Comparison of ENCODE assay signal across 9 mouse cellular contexts in the genomic region with DNA sequence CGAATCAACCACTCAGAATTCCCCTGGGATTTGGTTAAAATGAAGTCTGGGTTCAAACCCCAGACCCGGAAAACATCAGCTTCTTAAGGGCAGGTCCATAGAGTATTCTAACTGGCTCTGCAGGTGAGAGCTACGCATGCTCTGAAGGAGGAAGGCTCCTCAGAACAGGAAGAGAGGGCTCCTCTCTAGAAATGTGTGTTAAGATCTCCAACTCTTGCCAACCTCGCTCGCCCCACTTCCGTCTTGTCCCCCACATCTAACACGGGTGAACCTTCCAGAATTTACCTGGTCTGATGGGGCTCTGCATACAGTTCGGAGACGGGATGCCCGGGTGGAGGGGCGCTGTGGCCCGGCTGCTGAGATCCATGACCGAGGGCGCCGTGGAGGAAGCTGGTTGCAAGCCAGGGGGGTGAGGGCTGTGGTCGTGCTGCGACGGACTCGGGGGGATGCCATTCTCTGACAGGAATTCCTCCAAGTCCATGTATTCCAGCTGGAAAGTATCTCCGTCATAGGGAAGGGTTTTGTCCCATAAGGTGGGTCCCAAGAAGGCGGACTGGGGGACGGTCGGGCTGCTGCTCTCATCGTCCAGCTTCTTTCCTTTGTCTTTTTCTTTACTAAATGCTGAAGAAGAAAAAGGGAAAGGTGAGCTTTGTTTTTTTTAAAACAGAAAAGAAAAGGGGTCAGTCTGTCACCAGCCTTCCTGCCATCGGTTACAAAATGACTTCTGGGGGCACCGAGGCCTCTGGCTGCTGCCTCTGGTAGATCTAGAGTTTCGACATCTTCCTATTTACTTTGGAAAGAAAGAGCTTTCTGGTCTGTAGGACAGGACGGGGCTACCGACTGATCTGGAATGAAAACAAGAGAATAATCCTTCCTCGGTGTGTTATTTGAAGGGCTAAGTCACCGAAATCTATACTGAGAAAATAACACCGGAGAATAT. TPM values are rescaled to one million over a fixed set of nuclear protein-coding genes. Genes with fewer than 3 reads are reported as not detected.
DNase-seq lines count a peak whose midpoint lies in the region; ATAC-seq and TF ChIP-seq lines count a peak whose summit lies in the region.
"Had no signal": no experiment of that assay in that cellular context is flagged by ENCODE, and none has a peak within 500 bp of the region (broad histone marks: within the 10 kb centered on the region; RNA-seq: fewer than 3 reads in every experiment).

No protein-coding gene starts in this region.

- no peak for ATAC-seq in forebrain, embryonic 11.5 days (replicated peaks; ENCODE audit: low FRiP score)
- peak; percentile 49 for ATAC-seq in megakaryocyte progenitor cell, adult 5-6 weeks (replicated peaks; ENCODE audit: poor library complexity)

- peak overlapping the region; percentile 8; the same call in 1 of the 2 replicates for H3K4me2 ChIP-seq in forebrain, embryonic 11.5 days (ENCODE audit: low read depth, low read length, severe bottlenecking)

- H3K9me3 ChIP-seq in forebrain, embryonic 11.5 days (ENCODE audit: control insufficient read depth, low read length): no peaks in the 10 kb centered on the region
- H3K9me3 ChIP-seq in forebrain, embryonic 10.5 days: no peaks in the 10 kb centered on the region

- peaks cover 15% of the 10 kb centered on the region for H3K4me1 ChIP-seq in forebrain, embryonic 11.5 days (replicated peaks; ENCODE audit: control insufficient read depth, insufficient read depth, low read length)
- H3K4me1 ChIP-seq in forebrain, embryonic 10.5 days: peaks cover 54% of the 10 kb centered on the region
- H3K4me1 ChIP-seq in spleen, adult 2 months (ENCODE audit: control insufficient read depth, insufficient read depth, insufficient read length): no peaks in the 10 kb centered on the region

- H3K27me3 ChIP-seq in forebrain, embryonic 11.5 days (ENCODE audit: control insufficient read depth, insufficient read depth, low read length): peaks cover 35% of the 10 kb centered on the region
- H3K27me3 ChIP-seq in forebrain, embryonic 10.5 days (ENCODE audit: poor library complexity, severe bottlenecking): peaks cover 94% of the 10 kb centered on the region
- peaks cover 17% of the 10 kb centered on the region for H3K27me3 ChIP-seq in spleen, adult 2 months (ENCODE audit: control insufficient read depth, insufficient read depth, low read length)

- no peak overlapping the region for H3K27ac ChIP-seq in forebrain, embryonic 11.5 days (ENCODE audit: low read depth, low read length)
- no peak overlapping the region for H3K27ac ChIP-seq in forebrain, embryonic 10.5 days
- no peak overlapping the region for H3K27ac ChIP-seq in spleen, adult 2 months (ENCODE audit: insufficient read depth, low read length)
- H3K27ac ChIP-seq: macrophage had no signal

- no peak for TF ChIP-seq POLR2A in spleen, adult 2 months (IDR thresholded peaks at IDR 0.05; ENCODE audit: low read depth, low read length)

- no peak overlapping the region for H3K4me3 ChIP-seq in forebrain, embryonic 11.5 days (ENCODE audit: low read depth, low read length)
- H3K4me3 ChIP-seq in forebrain, embryonic 10.5 days: no peak overlapping the region; the same call in 1 of the 2 replicates
- H3K4me3 ChIP-seq in spleen, adult 2 months (ENCODE audit: extremely low read depth, insufficient read depth, insufficient read length): peak overlapping the region; percentile 32; the same call in 1 of the 2 replicates

- H3K9ac ChIP-seq in forebrain, embryonic 11.5 days (ENCODE audit: low read length): no peak overlapping the region

- no peaks in the 10 kb centered on the region for H3K36me3 ChIP-seq in forebrain, embryonic 11.5 days (ENCODE audit: control insufficient read depth, insufficient read depth, low read length)
- H3K36me3 ChIP-seq in forebrain, embryonic 10.5 days (replicated peaks): no peaks in the 10 kb centered on the region
- H3K36me3 ChIP-seq in spleen, adult 2 months (ENCODE audit: control insufficient read depth, insufficient read depth, low read length): no peaks in the 10 kb centered on the region

- WGBS in forebrain, embryonic 11.5 days: 40% methylated on average over 32 of the region's 32 CpGs
- 39% methylated on average over 32 of the region's 32 CpGs for WGBS in forebrain, embryonic 10.5 days
- 11% methylated on average over 32 of the region's 32 CpGs for WGBS in spleen, adult 2 months

- TF ChIP-seq CTCF in spleen, adult 2 months (IDR thresholded peaks at IDR 0.05; ENCODE audit: extremely low read depth, insufficient read depth, insufficient read length, insufficient replicate concordance): no peak

- DNase-seq in forebrain, embryonic 11.5 days (ENCODE audit: low spot score): no peak
- DNase-seq in forebrain, embryonic 10.5 days (ENCODE audit: extremely low spot score, low spot score): no peak
- DNase-seq in spleen, adult 2 months (ENCODE audit: low read depth in 1 of 2, low spot score in 2 of 2): no peak
- no peak for DNase-seq in spleen, postnatal 4 days (ENCODE audit: low spot score in 2 of 2)
- DNase-seq in urinary bladder, adult 18-20 months (ENCODE audit: low spot score in 2 of 2): no peak
- no peak for DNase-seq in layer of hippocampus, adult 9-11 months
- no peak for DNase-seq in right cerebral cortex, postnatal 14 days

RNA-seq across cellular contexts. Expression of a gene that starts 2.9 kb away (rescaled TPM):
- 1.2 and 2.2 TPM in 2 replicates for polyA plus RNA-seq in forebrain, embryonic 11.5 days (2014; fragmentation: Nextera tagmentation; extraction: Ambion mirVana)
- polyA plus RNA-seq in forebrain, embryonic 10.5 days (2016; fragmentation: Nextera tagmentation; extraction: Ambion mirVana): 0.73 and 1.3 TPM in 2 replicates
- polyA plus RNA-seq in spleen, adult 2 months (2012; rRNA removed): 0.54 and 1.6 TPM in 2 replicates
- total RNA-seq in megakaryocyte progenitor cell, adult 5-6 weeks (2015): 17.7 and 20.0 TPM in 2 replicates
- 2.5 and 13.2 TPM in 2 replicates for total RNA-seq in megakaryocyte progenitor cell, adult 5-6 weeks (2017)
